Mouse (Mus musculus) heart, postnatal 14 days (tissue): ENCODE results near the gene Pnma1. TPM values are rescaled to one million over a fixed set of nuclear protein-coding genes. Genes with fewer than 3 reads are reported as not detected.

Experiments used
- DNase-seq, 2 experiments: peaks; one replicate each; pipeline ENCODE4 v3.0.0; 2021 to 2022
- intact Hi-C: fragments of 180-260 bp; cut with DNase I; formaldehyde crosslinking; loops from one replicate; pipeline ENCODE4 v1.15.1; 2025
- total RNA-seq, 2 experiments: library from RNA; stranded (reverse); gene quantifications; 2 replicates each; pipeline ENCODE4 v1.2.3; 2021

Gene Pnma1
- total RNA-seq, 2 experiments from 2014 or later: 0.17 to 0.31 TPM

GRCm38 (mm10) chr12:84180090-84180489 is 31.8 kb upstream of the Pnma1 start:
- DNase-seq: no peak
- intact Hi-C loops: no loop called here

GRCm38 (mm10) chr12:84178652-84179445 is 30.6 kb upstream of the Pnma1 start:
- intact Hi-C loops: loop anchor here (5.0 kb wide), 1 partner anchor 38 kb away; the partner anchor contains the start of gene Elmsan1
- DNase-seq: no peak

GRCm38 (mm10) chr12:84178052-84178451 is 29.8 kb upstream of the Pnma1 start:
- no peak for DNase-seq
- intact Hi-C loops: loop anchor here (5.0 kb wide), 1 partner anchor 39 kb away; the partner anchor contains the start of gene Elmsan1

- no peak for DNase-seq
- intact Hi-C loops: loop anchor here (5.0 kb wide), 1 partner anchor 40 kb away; the partner anchor contains the start of gene Elmsan1
Measured at GRCm38 (mm10) chr12:84176886-84177765, 28.8 kb upstream of the Pnma1 start.

GRCm38 (mm10) chr12:84176126-84176769 is 28.0 kb upstream of the Pnma1 start:
- intact Hi-C loops: loop anchor here (5.0 kb wide), 1 partner anchor 41 kb away; the partner anchor contains the start of gene Elmsan1
- peak; percentile 53 to 62 for DNase-seq

- intact Hi-C loops: loop anchor here (1.0 to 5.0 kb wide), 2 partner anchors 17 to 42 kb away; partner anchors contain the start of gene Elmsan1
- DNase-seq: peak; percentile 85 to 89
Measured at GRCm38 (mm10) chr12:84175659-84176061, 27.4 kb upstream of the Pnma1 start.

- DNase-seq: peak; percentile 76 to 80
- intact Hi-C loops: loop anchor here (1.0 to 5.0 kb wide), 2 partner anchors 17 to 42 kb away; partner anchors contain the start of gene Elmsan1
Measured at GRCm38 (mm10) chr12:84174871-84175270, 26.6 kb upstream of the Pnma1 start.

GRCm38 (mm10) chr12:84174190-84174811 is 26.0 kb upstream of the Pnma1 start:
- peak; percentile 43 to 48 for DNase-seq
- intact Hi-C loops: no loop called here

GRCm38 (mm10) chr12:84173309-84173915 is 25.1 kb upstream of the Pnma1 start:
- intact Hi-C loops: no loop called here
- DNase-seq: no peak

- no peak for DNase-seq
- intact Hi-C loops: no loop called here
Measured at GRCm38 (mm10) chr12:84172862-84173261, 24.6 kb upstream of the Pnma1 start.

- DNase-seq: no peak
- intact Hi-C loops: no loop called here
Measured at GRCm38 (mm10) chr12:84172216-84172615, 23.9 kb upstream of the Pnma1 start.

GRCm38 (mm10) chr12:84170610-84171009 is 22.3 kb upstream of the Pnma1 start:
- no peak for DNase-seq
- intact Hi-C loops: no loop called here

GRCm38 (mm10) chr12:84165631-84166373 is 17.5 kb upstream of the Pnma1 start:
- DNase-seq: peak in 1 of 2 experiments; percentile 1
- intact Hi-C loops: loop anchor here (1.0 kb wide), 1 partner anchor 79 kb away; no protein-coding TSS in a partner anchor

GRCm38 (mm10) chr12:84163586-84164110 is 15.4 kb upstream of the Pnma1 start:
- intact Hi-C loops: no loop called here

GRCm38 (mm10) chr12:84163133-84163532 is 14.8 kb upstream of the Pnma1 start:
- intact Hi-C loops: no loop called here
- DNase-seq: peak; percentile 53 to 58

More at GRCm38 (mm10) chr12:84163586-84164110, 15.4 kb upstream of the Pnma1 start:
- no peak for DNase-seq

GRCm38 (mm10) chr12:84161616-84162433 is 13.5 kb upstream of the Pnma1 start:
- intact Hi-C loops: loop anchor here (1.0 kb wide), 1 partner anchor 87 kb away; no protein-coding TSS in a partner anchor

GRCm38 (mm10) chr12:84161116-84161515 is 12.8 kb upstream of the Pnma1 start:
- DNase-seq: no peak
- intact Hi-C loops: loop anchor here (1.0 kb wide), 1 partner anchor 88 kb away; no protein-coding TSS in a partner anchor

More at GRCm38 (mm10) chr12:84161616-84162433, 13.5 kb upstream of the Pnma1 start:
- DNase-seq: no peak
